Mouse (Mus musculus): ENCODE measurements around the gene Ncam1.

- TF ChIP-seq CTCF (IDR thresholded peaks at IDR 0.05; ENCODE audit: low read depth, low read length) (no peak), POLR2A (IDR thresholded peaks at IDR 0.05; ENCODE audit: borderline replicate concordance, low read depth, low read length) (no peak)
Measured at GRCm38 (mm10) chr9:49777015-49777637, 21.6 kb downstream of the Ncam1 start.

Measured in bone marrow macrophage, adult 2 months (primary cell).